Mouse (Mus musculus): ENCODE results near the gene Ccdc40. TPM values are rescaled to one million over a fixed set of nuclear protein-coding genes. Genes with fewer than 3 reads are reported as not detected.
"Not testable (repeated sequence)": the region's sequence is repeated elsewhere in the genome, so short reads cannot be mapped to it uniquely, and the experiment has no call there.

Ccdc40 gene
- total RNA-seq, 2 experiments from 2014 or later: 9.0 to 12.0 TPM

DNA sequence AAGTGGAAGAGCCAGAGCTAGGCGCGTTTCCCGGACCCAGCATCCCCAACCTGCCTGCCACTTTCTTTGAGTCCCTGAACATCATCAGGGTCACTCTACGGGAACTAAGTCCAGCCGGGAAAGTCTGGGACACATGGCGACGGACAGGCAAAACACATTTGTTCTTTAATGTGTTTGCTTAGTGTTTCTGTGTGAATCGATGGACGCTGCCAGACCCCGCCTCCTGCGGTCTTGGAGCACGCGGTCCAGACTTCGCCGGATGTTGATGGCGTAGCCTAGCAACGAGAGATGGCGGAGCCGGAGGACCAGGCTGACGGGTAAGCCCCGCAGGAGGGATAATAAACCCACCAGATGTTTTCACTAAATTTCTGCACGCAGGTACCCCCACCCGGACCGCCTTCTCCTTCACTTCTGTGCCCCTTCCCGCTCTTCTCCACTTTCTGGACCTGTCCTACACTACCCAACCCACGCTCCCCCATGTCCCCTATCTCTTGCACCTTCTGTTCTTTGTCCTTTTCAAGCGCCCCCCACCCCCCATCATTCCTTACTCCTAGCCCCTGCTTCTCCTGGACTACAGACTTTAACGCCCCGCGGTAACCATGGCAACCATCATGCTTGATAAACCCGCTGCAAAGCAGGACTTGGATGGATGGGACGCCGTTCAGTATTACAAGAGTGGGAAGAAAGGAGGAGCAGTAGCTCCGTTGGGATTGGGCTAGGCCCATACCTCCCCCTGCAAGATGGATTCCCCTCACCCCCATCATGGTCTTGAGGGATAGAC is 664 bp downstream of the Ccdc40 start:
- peak; percentile 74 for ATAC-seq (replicated peaks; ENCODE audit: poor library complexity, severe bottlenecking)

DNA sequence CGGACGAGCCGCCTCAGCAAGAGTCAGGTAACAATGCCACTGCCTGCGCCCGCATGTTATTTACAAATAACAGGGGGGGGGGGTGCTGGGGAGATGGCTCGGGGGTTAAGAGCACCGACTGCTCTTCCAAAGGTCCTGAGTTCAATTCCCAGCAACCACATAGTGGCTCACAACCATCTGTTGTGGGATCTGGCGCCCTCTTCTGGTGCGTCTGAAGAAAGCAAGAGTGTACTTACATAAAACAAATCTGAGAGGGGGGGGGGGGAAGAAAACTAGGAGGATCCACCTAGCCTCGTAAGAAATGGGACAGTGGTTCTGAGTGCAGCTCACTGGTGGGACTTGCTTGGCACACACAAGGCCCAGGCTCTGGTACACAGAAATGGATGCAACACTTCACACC is 6.4 kb downstream of the Ccdc40 start:
- ATAC-seq (replicated peaks; ENCODE audit: poor library complexity, severe bottlenecking): no peak

DNA sequence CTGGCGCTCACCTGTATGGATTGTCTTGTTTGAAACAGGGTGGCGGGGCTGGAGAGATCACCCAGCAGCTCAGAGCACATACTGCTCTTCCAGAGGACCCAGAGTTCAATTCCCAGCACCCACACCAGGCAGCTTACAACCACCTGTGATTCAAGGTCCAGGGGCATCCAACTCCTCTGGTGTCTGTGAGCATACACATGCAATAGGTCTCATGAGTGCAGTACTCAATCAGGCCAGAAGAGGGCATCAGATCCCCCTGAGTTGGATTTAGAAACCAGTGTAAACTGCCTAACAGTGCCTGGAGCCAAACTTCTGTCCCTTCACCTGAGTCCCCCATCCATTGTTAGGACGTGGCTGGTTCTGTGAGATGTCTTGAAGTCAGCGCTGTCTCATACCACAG is 7.2 kb downstream of the Ccdc40 start:
- ATAC-seq (replicated peaks; ENCODE audit: poor library complexity, severe bottlenecking): peak; percentile 45; the same call in 1 of the 2 replicates

DNA sequence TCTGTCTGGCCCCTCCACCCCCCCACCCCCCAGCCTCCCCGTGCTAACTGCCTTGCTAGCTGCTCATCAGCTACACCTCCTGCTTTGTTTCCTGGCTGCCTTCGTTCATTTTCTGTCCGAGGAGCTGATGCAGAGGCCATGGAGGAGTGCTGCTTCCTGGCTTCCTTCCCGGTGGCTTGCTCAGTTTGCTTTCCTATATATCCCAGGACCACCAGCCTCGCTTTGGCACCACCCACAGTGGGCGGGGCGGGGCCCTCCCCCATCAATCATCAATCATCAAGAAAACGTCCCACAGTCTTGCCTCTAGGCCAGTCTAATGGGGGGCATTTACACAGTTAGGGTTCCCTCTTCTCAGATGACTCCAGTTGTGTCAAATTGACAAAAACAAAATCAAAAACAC is 8.0 kb downstream of the Ccdc40 start:
- no peak for ATAC-seq (replicated peaks; ENCODE audit: poor library complexity, severe bottlenecking)

DNA sequence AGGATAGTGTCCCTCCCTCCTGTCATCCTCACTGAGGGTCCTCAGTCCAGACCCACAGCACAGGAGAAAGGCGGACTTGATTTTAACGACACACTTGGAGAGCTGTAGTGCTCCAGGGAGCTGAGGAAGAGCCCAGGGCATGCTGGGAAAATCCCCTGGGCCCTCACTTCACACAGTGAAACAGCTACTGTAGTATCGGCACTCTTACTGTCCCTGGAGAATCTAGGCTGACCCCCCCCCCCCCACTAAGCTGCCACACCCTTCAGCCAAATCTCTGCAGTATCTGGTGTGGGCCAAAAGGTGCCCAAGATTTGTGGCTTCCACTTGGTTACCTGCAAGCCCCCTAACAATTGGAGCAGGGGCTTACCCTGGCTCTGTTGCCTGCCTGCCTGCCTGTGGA is 8.6 kb downstream of the Ccdc40 start:
- ATAC-seq (replicated peaks; ENCODE audit: poor library complexity, severe bottlenecking): no peak

DNA sequence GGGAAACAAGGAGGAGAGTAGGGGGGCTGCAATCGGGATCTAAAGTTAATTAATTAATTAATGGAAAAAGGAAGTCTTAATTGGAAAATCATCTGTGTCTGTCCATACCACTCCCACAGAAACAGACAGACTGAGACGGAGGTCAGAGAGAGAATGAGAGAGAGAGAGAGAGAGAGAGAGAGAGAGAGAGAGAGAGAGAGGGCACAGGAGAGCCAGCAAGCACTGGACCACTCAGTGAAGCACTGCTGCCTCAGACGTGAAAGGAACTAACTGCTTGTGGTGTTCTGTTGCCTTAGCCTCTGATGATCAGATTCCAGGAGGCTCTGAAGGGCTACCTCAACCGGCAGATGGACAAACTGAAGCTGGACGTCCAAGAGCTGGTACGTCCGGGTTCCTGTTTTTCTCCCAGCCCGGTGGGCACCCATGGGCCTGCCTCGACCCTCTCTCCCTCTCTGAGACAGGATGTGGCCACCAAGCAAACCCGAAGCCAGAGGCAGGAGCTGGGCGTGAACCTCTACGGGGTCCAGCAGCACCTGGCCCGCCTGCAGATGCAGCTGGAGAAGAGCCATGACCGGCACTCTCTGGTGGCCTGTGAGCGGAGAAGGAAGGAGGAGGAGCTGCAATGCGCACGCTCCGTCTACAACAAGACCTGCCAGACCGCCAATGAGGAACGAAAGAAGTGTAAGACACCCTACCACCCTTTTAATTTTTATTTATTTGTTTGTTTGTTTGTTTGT is 9.4 kb downstream of the Ccdc40 start:
- ATAC-seq (replicated peaks; ENCODE audit: poor library complexity, severe bottlenecking): peak; percentile 68

DNA sequence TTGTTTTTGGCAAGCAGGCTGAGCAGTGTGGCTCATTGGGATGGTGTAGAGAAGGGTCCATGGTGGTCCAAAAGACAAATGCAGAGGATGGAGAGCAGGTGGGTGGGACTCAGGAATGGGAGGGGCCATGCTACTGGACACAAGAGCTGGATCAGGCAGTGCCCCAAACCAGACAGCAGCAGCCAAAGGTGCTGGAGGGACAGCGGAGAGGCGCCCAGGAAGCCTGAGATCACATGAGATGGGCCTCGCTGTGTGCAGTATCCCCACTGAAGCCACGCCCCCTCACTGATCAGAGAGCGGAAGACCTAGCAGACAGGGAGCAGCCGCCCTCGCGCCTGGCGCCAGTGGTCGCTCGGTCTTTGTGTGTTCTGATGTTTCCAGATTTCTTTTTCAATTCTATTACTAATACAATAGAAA is 9.9 kb downstream of the Ccdc40 start:
- peak; percentile 73 for ATAC-seq (replicated peaks; ENCODE audit: poor library complexity, severe bottlenecking)

DNA sequence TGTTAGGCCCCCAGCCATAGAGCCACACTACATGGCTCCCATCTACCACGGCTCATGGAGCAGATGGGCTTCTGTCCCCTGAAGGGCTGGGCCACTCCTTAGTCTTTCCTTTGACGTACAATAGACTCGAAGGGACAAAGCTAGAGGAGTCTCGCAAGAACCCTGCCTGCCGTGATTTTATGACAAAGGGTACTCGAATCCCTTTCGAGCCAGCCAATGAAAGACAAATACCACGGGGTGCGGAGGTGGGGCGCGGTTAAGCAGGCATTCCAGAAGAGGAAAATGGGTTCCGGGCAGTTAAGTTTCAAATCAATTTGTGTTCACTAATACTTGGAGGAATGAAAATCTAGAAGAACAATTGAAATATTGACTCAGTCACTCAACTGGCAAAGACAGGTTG is 11.1 kb downstream of the Ccdc40 start:
- ATAC-seq (replicated peaks; ENCODE audit: poor library complexity, severe bottlenecking): no peak

DNA sequence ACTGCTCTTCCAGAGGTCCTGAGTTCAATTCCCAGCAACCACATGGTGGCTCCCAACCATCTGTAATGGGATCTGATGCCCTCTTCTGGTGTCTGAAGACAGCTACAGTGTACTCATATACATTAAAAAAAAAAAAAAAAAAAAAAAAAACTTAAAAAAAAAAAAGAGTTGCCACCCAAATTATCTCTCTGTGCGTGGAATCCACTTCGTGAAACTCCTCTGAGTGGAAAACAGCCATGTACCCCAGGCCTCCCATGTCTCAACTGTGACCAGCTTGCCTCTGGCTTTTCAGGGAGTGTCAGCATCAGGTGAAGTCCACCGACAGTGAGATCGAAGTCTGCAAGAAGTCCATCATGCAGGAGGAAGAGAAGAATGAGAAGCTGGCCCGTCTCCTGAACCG is 17.2 kb downstream of the Ccdc40 start:
- not testable (repeated sequence) for ATAC-seq (replicated peaks; ENCODE audit: poor library complexity, severe bottlenecking)

DNA sequence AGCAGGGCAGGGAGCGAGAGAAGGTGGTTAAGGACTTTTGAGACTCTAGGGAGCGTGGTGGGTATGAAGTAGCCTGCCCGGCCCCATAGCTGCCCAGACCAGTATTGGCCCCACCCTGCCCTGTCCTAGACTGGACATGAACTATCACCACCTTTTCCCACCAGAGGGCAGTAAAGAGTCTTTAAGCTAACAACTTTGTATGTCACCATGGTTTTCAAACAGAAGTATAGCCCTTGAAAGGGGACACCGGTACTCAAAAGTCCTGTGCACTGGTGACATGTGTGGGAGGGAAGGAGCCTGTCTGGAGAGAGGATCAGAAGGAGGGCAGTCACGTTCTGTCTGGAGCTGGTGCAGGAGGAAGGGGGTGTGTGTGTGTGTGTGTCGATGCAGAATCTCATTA is 20.6 kb downstream of the Ccdc40 start:
- peak; percentile 69 for ATAC-seq (replicated peaks; ENCODE audit: poor library complexity, severe bottlenecking)

DNA sequence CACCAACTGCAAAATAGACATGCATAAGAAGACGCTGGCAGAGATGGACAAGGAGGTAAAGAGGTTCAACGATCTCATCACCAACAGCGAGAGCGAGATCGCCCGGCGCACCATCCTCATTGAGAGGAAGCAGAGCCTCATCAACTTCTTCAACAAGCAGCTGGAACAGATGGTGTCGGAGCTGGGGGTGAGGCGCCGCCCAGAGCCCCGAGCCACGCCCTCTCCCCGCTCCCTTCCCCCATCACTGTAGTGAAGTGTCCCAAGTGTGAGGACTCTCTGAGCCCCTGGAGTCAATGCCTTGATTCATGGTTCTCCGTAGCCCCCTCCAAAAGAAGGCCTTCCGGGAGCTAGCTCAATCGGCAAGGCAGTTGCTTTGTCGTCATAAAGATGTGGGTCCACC is 22.6 kb downstream of the Ccdc40 start:
- no peak for ATAC-seq (replicated peaks; ENCODE audit: poor library complexity, severe bottlenecking)

DNA sequence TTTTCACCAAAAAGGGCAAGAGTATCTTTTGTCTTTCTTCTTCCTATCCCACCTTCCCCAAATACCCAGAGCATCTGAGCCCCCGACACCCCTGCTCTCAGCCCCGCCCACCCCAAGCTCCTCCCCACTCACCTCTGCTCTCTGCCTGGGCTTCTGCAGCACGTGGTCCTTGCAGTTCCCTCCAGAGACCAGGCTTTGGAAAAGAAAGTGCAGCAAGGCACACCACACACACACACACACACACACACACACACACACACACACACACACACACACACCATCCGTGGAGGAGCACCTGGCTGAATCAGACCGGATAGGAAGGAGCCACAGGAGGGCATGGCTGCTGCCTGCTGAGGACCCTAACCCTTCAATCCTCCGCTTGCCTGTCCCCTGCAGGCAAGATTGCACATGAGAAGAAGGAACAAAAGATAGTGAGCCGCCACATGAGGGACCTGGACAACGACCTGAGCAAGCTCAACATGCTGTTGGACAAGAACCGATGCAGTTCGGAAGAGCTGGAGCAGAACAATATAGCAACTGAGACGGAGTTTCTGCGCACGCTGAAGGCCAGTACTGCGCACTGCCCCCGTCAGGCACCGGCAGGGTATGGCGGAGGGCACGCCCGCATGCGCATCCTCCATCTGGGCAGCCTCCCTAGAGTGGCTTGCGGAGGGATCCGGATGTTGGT is 24.6 kb downstream of the Ccdc40 start:
- peak; percentile 84 for ATAC-seq (replicated peaks; ENCODE audit: poor library complexity, severe bottlenecking)

DNA sequence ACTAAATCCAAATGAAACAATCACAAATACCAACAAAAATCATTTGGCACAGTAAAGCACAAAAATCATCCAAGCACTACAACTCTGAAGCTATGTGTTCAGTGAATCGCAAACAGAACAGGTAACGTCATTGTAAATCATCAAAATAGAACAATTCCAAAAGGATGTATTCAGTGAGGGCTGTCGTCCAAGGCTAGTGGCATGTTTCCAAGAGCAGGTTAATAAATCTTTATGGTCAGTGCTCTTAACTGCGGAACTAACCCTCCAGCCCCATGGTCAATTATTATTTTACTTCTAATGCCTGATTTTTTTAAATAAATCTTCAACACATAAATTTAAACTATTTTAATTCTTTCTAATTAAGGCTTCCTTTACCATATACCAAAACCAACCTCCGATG is 28.2 kb downstream of the Ccdc40 start:
- ATAC-seq (replicated peaks; ENCODE audit: poor library complexity, severe bottlenecking): not testable (repeated sequence)

DNA sequence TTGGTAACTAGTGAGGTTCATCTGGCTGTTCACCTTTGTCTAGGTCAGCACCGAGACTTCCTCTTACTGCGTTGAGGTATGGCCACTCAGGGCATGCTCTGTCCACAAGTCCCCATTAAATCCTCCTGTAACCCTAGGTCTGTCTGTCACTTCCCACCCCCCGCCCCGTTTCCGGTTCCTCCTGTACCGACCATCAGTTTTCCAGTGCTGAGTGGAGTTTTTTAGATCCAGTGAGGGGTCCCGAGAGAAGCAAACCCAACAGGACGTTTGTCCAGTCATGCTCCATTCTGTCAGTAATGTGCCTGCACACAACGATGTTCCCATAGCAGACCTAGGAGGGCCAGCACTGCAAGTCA is 29.8 kb downstream of the Ccdc40 start:
- ATAC-seq (replicated peaks; ENCODE audit: poor library complexity, severe bottlenecking): no peak

DNA sequence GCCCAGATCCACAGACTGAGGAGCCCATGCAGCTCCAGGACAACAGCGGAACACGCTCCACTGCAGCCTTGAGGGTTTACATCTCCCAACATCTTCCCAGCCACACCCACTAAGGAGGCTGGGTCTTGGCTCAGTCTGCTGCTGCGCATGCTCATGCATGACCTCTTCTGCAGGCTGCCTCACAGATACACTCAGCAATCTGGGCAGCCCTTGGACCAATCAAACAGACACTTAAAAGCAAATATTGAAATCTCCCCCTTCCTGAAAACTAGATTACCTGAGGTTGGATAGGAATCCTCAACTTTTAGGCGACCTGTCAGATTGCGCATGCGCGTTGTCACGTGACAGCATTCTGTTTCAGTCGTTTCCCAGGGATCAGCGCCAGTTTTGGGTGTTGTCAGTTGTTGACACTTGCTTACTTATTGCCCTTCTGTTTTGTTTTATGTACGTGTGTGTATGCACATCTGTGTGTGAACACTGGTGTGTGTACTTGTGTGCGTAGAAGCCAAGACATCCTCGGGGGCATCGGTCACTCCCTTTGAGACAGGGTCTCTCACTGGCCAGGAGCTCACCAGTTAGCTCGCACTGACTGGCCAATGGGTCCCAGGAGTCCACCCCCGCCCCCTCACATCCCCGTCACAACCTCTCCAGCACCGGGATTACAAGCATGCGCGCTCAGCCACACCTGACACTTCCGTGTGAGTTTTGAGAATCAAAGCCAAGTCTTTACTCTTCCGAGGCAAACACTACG is 30.4 kb downstream of the Ccdc40 start:
- peak; percentile 68 for ATAC-seq (replicated peaks; ENCODE audit: poor library complexity, severe bottlenecking)

DNA sequence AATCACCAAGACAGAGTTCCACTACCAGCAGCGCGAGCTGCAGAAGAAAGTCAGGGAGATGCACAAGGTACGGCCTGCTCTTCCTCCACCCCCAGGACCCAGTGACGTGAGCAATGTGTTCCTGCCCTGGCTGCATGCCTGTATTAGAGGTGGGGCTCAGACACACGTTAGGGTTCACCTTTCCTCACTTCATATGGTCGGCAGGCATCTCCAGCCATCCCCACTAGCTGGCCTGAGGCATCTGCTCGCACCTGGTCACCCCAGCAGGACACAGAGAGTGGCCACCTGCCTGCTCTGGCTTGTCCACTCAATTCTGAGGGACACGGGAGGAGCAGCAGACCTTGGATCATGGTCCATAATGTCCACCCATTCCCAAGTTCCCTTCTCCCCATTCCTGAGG is 31.6 kb downstream of the Ccdc40 start:
- ATAC-seq (replicated peaks; ENCODE audit: poor library complexity, severe bottlenecking): no peak

DNA sequence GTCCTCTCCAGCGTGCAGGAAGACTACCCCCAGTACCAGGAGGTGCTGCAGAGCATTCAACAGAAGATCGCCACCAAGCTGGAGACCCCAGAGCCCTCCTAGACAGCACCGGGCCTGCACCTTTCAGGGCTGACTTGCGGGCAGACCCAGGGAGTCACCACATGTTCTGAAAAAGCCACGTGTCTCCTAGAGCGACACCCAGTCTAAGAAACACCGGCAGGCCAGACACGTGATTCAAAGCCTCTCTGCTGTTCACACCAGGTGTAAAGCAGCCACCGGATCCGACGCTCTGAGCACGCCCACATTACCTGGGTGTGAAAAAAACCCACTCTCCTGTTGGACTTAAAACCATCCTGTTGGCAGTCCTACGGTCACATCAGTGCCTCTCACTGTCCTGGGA is 36.0 kb downstream of the Ccdc40 start:
- no peak for ATAC-seq (replicated peaks; ENCODE audit: poor library complexity, severe bottlenecking)

DNA sequence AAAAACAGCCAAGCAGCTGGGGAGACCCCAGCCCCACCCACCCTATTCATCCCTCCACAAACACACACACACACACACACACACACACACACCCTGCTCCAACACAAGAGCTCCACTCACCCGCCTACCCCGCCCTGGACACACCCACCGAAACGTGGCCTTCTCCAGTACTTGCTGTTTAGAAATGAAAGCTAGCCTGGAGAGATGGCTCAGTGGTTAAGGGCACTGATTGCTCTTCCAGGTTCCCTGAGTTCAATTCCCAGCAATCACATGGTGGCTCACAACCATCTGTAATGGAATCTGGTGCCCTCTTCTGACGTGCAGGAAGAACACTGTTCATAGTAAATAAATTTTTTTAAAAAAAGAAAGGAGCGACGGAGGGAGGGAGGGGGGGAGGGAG is 37.4 kb downstream of the Ccdc40 start:
- no peak for ATAC-seq (replicated peaks; ENCODE audit: poor library complexity, severe bottlenecking)

DNA sequence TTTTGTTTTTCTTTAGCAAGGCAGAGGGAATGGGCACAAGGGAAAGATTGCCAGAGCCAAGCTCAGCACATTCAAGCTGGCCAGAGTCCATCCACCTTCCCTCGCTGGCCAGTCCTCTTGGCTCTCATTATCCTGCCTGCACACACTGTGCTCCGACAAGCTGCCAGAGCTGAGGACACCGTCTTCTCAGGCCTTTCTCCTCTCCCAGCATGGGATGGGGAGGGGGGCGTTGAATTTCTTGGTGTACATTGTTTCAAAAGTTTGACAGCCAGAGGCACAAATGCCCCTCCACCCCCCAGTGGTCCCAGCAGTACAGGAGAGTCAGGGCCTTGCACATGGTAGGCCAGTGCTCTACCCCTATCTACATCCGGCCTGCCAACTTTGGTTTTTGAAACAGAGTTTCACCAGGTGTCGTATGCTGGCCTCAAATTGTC is 38.9 kb downstream of the Ccdc40 start:
- no peak for ATAC-seq (replicated peaks; ENCODE audit: poor library complexity, severe bottlenecking)

DNA sequence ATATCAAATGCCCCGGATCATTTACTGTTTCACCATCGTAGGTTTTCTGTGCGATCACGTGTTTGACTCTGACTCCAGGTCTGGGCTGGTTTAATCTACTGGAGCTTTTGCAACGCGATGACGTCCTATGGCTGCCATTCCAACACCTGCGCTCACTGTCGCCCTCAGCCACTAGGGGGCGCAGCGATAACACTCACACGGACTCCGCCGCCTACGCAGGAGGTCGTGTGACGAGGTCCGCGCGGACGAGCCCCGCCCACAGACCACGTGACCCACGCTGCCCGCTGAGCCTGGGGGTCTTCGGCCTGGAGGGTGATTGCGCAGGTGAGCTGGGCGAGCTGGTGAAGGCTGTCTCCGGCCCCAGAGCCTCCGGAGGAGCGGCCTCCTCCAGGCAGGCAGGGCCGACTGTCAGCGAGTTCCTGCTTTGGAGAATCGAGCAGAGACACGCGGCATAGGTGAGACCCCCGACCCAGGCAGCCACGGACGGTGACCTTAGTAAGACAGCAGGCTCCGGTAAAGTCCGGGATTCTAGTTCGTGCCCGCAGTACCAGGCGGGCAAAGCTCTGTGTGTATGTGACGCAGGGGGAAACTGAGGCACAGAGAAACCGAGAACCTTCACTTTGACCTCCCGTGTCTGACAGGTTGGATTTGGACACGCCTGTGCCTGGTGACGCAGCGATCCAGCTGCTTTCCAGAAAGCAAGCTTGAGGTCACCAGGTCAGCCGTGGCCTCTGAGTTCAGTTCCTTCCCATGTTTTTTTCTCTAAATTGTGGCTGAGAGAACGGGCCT is 39.6 kb downstream of the Ccdc40 start, which contains the start of gene Gaa:
TSS of gene Gaa (plus strand) at position 120 of the 789 bp plus-strand sequence.
- peak; percentile 97 for ATAC-seq (replicated peaks; ENCODE audit: poor library complexity, severe bottlenecking)

Data from granulocyte monocyte progenitor cell, adult 5-6 weeks (primary cell).